Mouse (Mus musculus): ENCODE results near the gene Mepce. TPM values are rescaled to one million over a fixed set of nuclear protein-coding genes. Genes with fewer than 3 reads are reported as not detected.

Mepce gene
- total and polyA plus RNA-seq, 2 experiments from 2014 or later: 18.3 to 47.7 TPM

GRCm38 (mm10) chr5:137741023-137741931 is 46.2 kb downstream of the Mepce start, which contains the start of gene Nyap1:
Gene Nyap1, minus strand, starts transcription at chr5:137741607.
- ATAC-seq: peak; percentile 89
- peak; percentile 93 for DNase-seq
- Histone ChIP-seq H3K4me3 (ENCODE audit: low read depth, low read length) (peak within 1 kb of the TSS; percentile 74), H3K9me3 (ENCODE audit: low read length) (no peaks in the 10 kb centered on the region), H3K9ac (peak within 1 kb of the TSS; percentile 80), H3K27me3 (ENCODE audit: insufficient read depth, low read length) (no peaks in the 10 kb centered on the region), H3K4me1 (ENCODE audit: insufficient read depth) (peaks cover 21% of the 10 kb centered on the region), H3K36me3 (ENCODE audit: insufficient read depth) (peaks cover 10% of the 10 kb centered on the region; the same call in 1 of the 2 replicates), H3K4me2 (ENCODE audit: low read depth) (peak within 1 kb of the TSS; percentile 90), H3K27ac (ENCODE audit: low read depth, low read length) (peak within 1 kb of the TSS; percentile 84)
- WGBS: 2% methylated on average over 68 of the region's 71 CpGs
- TF ChIP-seq CTCF (IDR thresholded peaks at IDR 0.05; ENCODE audit: low read depth): peak; percentile 95

DNA sequence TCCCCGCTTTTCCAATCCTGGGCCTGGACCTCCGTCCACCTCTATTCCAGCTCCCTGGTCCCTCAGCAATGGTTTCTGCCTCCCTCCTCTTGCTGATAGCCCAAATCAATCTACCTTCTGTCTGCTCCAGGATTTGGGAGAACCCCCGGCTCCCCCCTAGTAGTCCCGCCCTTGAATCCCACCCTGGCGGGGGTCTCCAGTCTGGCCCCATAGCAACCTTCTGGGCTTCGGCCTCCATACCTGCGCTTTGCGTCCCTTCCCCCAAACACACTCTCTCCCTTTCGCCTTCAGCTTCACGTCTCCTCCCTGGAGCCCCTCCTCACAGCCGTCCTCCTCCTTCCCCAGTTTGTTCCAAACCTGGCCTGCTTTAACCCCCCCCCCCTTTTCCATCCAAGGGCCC is 46.9 kb downstream of the Mepce start:
- Histone ChIP-seq H3K9ac (peak overlapping the region; percentile 80), H3K4me3 (ENCODE audit: low read depth, low read length) (peak overlapping the region; percentile 74), H3K4me1 (ENCODE audit: insufficient read depth) (peaks cover 21% of the 10 kb centered on the region), H3K36me3 (ENCODE audit: insufficient read depth) (peaks cover 17% of the 10 kb centered on the region), H3K27ac (ENCODE audit: low read depth, low read length) (peak overlapping the region; percentile 84), H3K9me3 (ENCODE audit: low read length) (no peaks in the 10 kb centered on the region), H3K27me3 (ENCODE audit: insufficient read depth, low read length) (no peaks in the 10 kb centered on the region), H3K4me2 (ENCODE audit: low read depth) (peak overlapping the region; percentile 90)
- WGBS: 2% methylated on average over 11 of the region's 11 CpGs
- ATAC-seq: peak; percentile 3
- no peak for TF ChIP-seq CTCF (IDR thresholded peaks at IDR 0.05; ENCODE audit: low read depth)
- DNase-seq: peak; percentile 54

DNA sequence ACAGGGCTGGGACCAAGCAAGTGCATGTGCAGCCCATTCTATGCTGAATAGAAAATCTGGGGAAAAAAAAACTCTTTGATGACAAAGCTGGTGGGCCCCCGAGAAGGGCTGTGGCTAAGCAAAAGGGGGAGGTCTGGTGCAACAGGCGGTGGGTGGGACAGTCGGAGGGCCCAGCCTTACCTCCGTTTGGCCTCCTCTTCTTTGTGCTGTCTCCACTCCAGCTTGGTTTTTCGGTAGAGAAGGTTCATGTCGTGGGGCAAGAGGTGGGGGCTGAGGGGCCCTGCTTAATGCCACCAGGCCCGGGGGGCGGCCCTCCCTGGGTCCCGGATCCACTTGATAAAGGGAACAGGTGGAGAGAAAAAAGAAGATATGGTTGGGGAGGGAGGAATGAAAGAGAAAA is 48.0 kb downstream of the Mepce start:
- H3K27ac ChIP-seq (ENCODE audit: low read depth, low read length): peak overlapping the region; percentile 84
- WGBS: 22% methylated on average over 9 of the region's 9 CpGs
- H3K4me2 ChIP-seq (ENCODE audit: low read depth): peak overlapping the region; percentile 90
- no peak for TF ChIP-seq CTCF (IDR thresholded peaks at IDR 0.05; ENCODE audit: low read depth)
- no peaks in the 10 kb centered on the region for H3K9me3 ChIP-seq (ENCODE audit: low read length)
- H3K4me3 ChIP-seq (ENCODE audit: low read depth, low read length): peak overlapping the region; percentile 74
- H3K36me3 ChIP-seq (ENCODE audit: insufficient read depth): peaks cover 24% of the 10 kb centered on the region
- no peak for DNase-seq
- H3K9ac ChIP-seq: peak overlapping the region; percentile 80
- no peaks in the 10 kb centered on the region for H3K27me3 ChIP-seq (ENCODE audit: insufficient read depth, low read length)
- ATAC-seq: no peak
- peaks cover 29% of the 10 kb centered on the region for H3K4me1 ChIP-seq (ENCODE audit: insufficient read depth)

GRCm38 (mm10) chr5:137738516-137738915 is 48.9 kb downstream of the Mepce start:
- Histone ChIP-seq H3K4me3 (ENCODE audit: low read depth, low read length) (peak overlapping the region; percentile 74), H3K9me3 (ENCODE audit: low read length) (no peaks in the 10 kb centered on the region), H3K36me3 (ENCODE audit: insufficient read depth) (peaks cover 24% of the 10 kb centered on the region), H3K27me3 (ENCODE audit: insufficient read depth, low read length) (no peaks in the 10 kb centered on the region), H3K4me2 (ENCODE audit: low read depth) (peak overlapping the region; percentile 90), H3K27ac (ENCODE audit: low read depth, low read length) (0 out of 2 replicates have a peak overlapping the region, but pooled peaks have one; percentile 84), H3K4me1 (ENCODE audit: insufficient read depth) (peaks cover 34% of the 10 kb centered on the region), H3K9ac (peak overlapping the region; percentile 80)
- WGBS: 10% methylated on average over 5 of the region's 5 CpGs
- TF ChIP-seq CTCF (IDR thresholded peaks at IDR 0.05; ENCODE audit: low read depth): peak; percentile 75
- ATAC-seq (no peak), DNase-seq (peak; percentile 66)

DNA sequence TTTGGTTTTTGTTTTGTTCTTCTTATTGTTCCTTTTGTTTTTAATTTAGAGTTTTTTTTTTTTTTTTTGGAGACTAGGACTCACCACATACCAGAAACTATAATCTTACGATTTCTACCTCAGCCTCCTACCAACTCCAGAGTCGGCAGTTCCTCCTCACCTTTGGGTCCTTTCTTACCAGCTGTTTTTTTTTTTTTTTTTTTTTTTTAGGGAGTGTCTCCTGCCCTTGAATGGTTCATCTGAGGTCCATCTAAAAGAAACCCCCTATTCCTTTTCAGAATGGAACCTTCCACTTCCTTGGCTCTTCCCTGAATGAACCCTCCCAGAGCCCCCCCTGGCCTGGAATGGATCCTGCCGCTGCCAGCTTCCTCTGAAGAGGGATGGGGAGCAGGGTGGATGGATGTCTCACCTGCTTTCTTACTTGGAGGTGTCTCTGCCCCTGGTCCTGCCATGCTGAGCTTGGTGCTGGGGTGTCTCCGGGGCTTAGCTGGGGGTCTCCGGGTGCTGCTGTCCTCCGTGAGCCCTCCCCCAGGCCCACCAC is 50.0 kb downstream of the Mepce start:
- DNase-seq: peak; percentile 63
- peak overlapping the region; percentile 90 for H3K4me2 ChIP-seq (ENCODE audit: low read depth)
- peaks cover 41% of the 10 kb centered on the region for H3K4me1 ChIP-seq (ENCODE audit: insufficient read depth)
- TF ChIP-seq CTCF (IDR thresholded peaks at IDR 0.05; ENCODE audit: low read depth): no peak
- no peak overlapping the region for H3K4me3 ChIP-seq (ENCODE audit: low read depth, low read length)
- peaks cover 32% of the 10 kb centered on the region for H3K36me3 ChIP-seq (ENCODE audit: insufficient read depth)
- peak overlapping the region; percentile 40 for H3K27ac ChIP-seq (ENCODE audit: low read depth, low read length)
- H3K9me3 ChIP-seq (ENCODE audit: low read length): no peaks in the 10 kb centered on the region
- no peaks in the 10 kb centered on the region for H3K27me3 ChIP-seq (ENCODE audit: insufficient read depth, low read length)
- 78% methylated on average over 6 of the region's 6 CpGs for WGBS
- no peak for ATAC-seq
- H3K9ac ChIP-seq: peak overlapping the region; percentile 80

GRCm38 (mm10) chr5:137734289-137735061 is 53.0 kb downstream of the Mepce start:
- Histone ChIP-seq H3K4me3 (ENCODE audit: low read depth, low read length) (peak overlapping the region; percentile 19), H3K4me2 (ENCODE audit: low read depth) (peak overlapping the region; percentile 53), H3K9me3 (ENCODE audit: low read length) (no peaks in the 10 kb centered on the region), H3K27me3 (ENCODE audit: insufficient read depth, low read length) (no peaks in the 10 kb centered on the region), H3K27ac (ENCODE audit: low read depth, low read length) (peak overlapping the region; percentile 95), H3K36me3 (ENCODE audit: insufficient read depth) (peaks cover 49% of the 10 kb centered on the region), H3K9ac (peak overlapping the region; percentile 43), H3K4me1 (ENCODE audit: insufficient read depth) (peaks cover 37% of the 10 kb centered on the region)
- DNase-seq (peak; percentile 97), ATAC-seq (peak; percentile 98)
- 23% methylated on average over 6 of the region's 6 CpGs for WGBS
- TF ChIP-seq CTCF (IDR thresholded peaks at IDR 0.05; ENCODE audit: low read depth): peak; percentile 34

Measured in forebrain, postnatal 0 days (tissue).